Mouse (Mus musculus) forebrain, embryonic 12.5 days (tissue): ENCODE results near the gene Vmn1r86. TPM values are rescaled to one million over a fixed set of nuclear protein-coding genes. Genes with fewer than 3 reads are reported as not detected.
"Not testable (repeated sequence)": the region's sequence is repeated elsewhere in the genome, so short reads cannot be mapped to it uniquely, and the experiment has no call there.

Experiments
- ATAC-seq: fragments of 200-750 bp; cut with Nextera tagmentation; 2 replicates; pipeline ENCODE4 v1.8.0; 2017; ENCODE audit warnings: moderate TSS enrichment; ENCODE audit not compliant: low FRiP score
- H3K27ac ChIP-seq: fragments of 300-500 bp; sonication (generic); 2 replicates; pipeline ENCODE4 v1.5.1; 2016; ENCODE audit warnings: mild to moderate bottlenecking
- H3K27me3 ChIP-seq: fragments of 300-500 bp; sonication (generic); 2 replicates; pipeline ENCODE4 v1.6.1; 2016; ENCODE audit warnings: mild to moderate bottlenecking
- H3K36me3 ChIP-seq: fragments of 300-500 bp; sonication (generic); replicated peaks from 2 replicates; pipeline ENCODE4 v1.6.1; 2016; ENCODE audit warnings: mild to moderate bottlenecking
- H3K4me1 ChIP-seq: fragments of 300-500 bp; sonication (generic); 2 replicates; pipeline ENCODE4 v1.6.1; 2016
- H3K4me2 ChIP-seq: fragments of 300-500 bp; sonication (generic); 2 replicates; pipeline ENCODE4 v1.6.1; 2016; ENCODE audit warnings: mild to moderate bottlenecking, moderate library complexity
- H3K4me3 ChIP-seq: fragments of 300-500 bp; sonication (generic); replicated peaks from 2 replicates; pipeline ENCODE4 v1.5.1; 2016; ENCODE audit warnings: mild to moderate bottlenecking
- H3K9ac ChIP-seq: fragments of 300-500 bp; sonication (generic); 2 replicates; pipeline ENCODE4 v1.6.1; 2016; ENCODE audit warnings: mild to moderate bottlenecking
- H3K9me3 ChIP-seq: fragments of 300-500 bp; sonication (generic); 2 replicates; pipeline ENCODE4 v1.6.1; 2016
- WGBS: fragments of 180-500 bp; shearing (Covaris S2); methylation state at CpG from one replicate; pipeline ENCODE4 v1.1.7; 2016; 5-methylcytosine and 5-hydroxymethylcytosine counted together
- polyA plus RNA-seq: library from polyadenylated mRNA; unstranded; fragments of >200 nt; fragmentation: Nextera tagmentation; extraction: Ambion mirVana; gene quantifications from 2 replicates; pipeline ENCODE4 v1.2.1, GENCODE M21; 2016

Gene Vmn1r86
- not detected in 2 replicates for polyA plus RNA-seq

- no peaks in the 10 kb centered on the region for H3K4me1 ChIP-seq
- no peak within 1 kb of the TSS for H3K4me2 ChIP-seq
- H3K27me3 ChIP-seq, result no peaks in the 10 kb centered on the region
- no peak within 1 kb of the TSS for H3K27ac ChIP-seq
- no peak within 1 kb of the TSS for H3K9ac ChIP-seq
- no peaks in the 10 kb centered on the region for H3K9me3 ChIP-seq
- H3K36me3 ChIP-seq, result no peaks in the 10 kb centered on the region
- no peak within 1 kb of the TSS for H3K4me3 ChIP-seq
- no peak for ATAC-seq
These were observed at the start of gene Vmn1r86 for GRCm38 (mm10) chr7:13119817-13120216. Vmn1r86 (minus strand) TSS chr7:13119917.

- Histone ChIP-seq H3K9me3 (0 out of 2 replicates have a peak, but pooled peaks cover under 1% of the 10 kb centered on the region), H3K36me3 (no peaks in the 10 kb centered on the region), H3K27me3 (no peaks in the 10 kb centered on the region), H3K4me3 (no peak within 1 kb of the TSS), H3K4me1 (no peaks in the 10 kb centered on the region), H3K4me2 (no peak within 1 kb of the TSS), H3K9ac (no peak within 1 kb of the TSS), H3K27ac (no peak within 1 kb of the TSS)
- no peak for ATAC-seq
These were observed 39.6 kb upstream of the Vmn1r86 start, which contains the start of gene Vmn1r88 for GRCm38 (mm10) chr7:13159268-13159667. Vmn1r88 (plus strand) TSS chr7:13159568.

- H3K4me3 ChIP-seq, result no peak within 1 kb of the TSS
- H3K9me3 ChIP-seq, result no peaks in the 10 kb centered on the region
- H3K4me2 ChIP-seq, result no peak within 1 kb of the TSS
- no peaks in the 10 kb centered on the region for H3K36me3 ChIP-seq
- 68% methylated on average over 1 of the region's 1 CpGs for WGBS
- no peak for ATAC-seq
- H3K27me3 ChIP-seq, result no peaks in the 10 kb centered on the region
- no peak within 1 kb of the TSS for H3K27ac ChIP-seq
- no peak within 1 kb of the TSS for H3K9ac ChIP-seq
- no peaks in the 10 kb centered on the region for H3K4me1 ChIP-seq
These were observed 20.3 kb upstream of the Vmn1r86 start, which contains the start of gene Vmn1r87 for GRCm38 (mm10) chr7:13140057-13140456. Vmn1r87 (minus strand) TSS chr7:13140157.

GRCm38 (mm10) chr7:13137340-13137739, 17.6 kb upstream of the Vmn1r86 start:
- H3K4me1 ChIP-seq, result no peaks in the 10 kb centered on the region
- no peaks in the 10 kb centered on the region for H3K36me3 ChIP-seq
- H3K4me3 ChIP-seq, result no peak overlapping the region
- no peaks in the 10 kb centered on the region for H3K9me3 ChIP-seq
- no peak overlapping the region for H3K4me2 ChIP-seq
- no peak overlapping the region for H3K27ac ChIP-seq
- ATAC-seq, result no peak
- no peak overlapping the region for H3K9ac ChIP-seq
- no peaks in the 10 kb centered on the region for H3K27me3 ChIP-seq

GRCm38 (mm10) chr7:13131856-13132255, 12.1 kb upstream of the Vmn1r86 start:
- H3K4me3 ChIP-seq, result no peak overlapping the region
- H3K36me3 ChIP-seq, result no peaks in the 10 kb centered on the region
- no peak for ATAC-seq
- H3K27me3 ChIP-seq, result no peaks in the 10 kb centered on the region
- no peaks in the 10 kb centered on the region for H3K4me1 ChIP-seq
- H3K9ac ChIP-seq, result no peak overlapping the region
- no peak overlapping the region for H3K27ac ChIP-seq
- no peak overlapping the region for H3K4me2 ChIP-seq
- 88% methylated on average over 2 of the region's 2 CpGs for WGBS
- no peaks in the 10 kb centered on the region for H3K9me3 ChIP-seq

- 3% methylated on average over 22 of the region's 34 CpGs for whole genome bisulfite sequencing
- H3K27me3 ChIP-seq, H3K4me1 ChIP-seq, H3K27ac ChIP-seq, H3K9me3 ChIP-seq, H3K36me3 ChIP-seq, H3K9ac ChIP-seq: not testable (repeated sequence)
- Histone ChIP-seq H3K4me2 (peak overlapping the region; percentile 48), H3K4me3 (peak overlapping the region; percentile 27)
- ATAC-seq, result peak; percentile 91
These were observed 3.9 kb upstream of the Vmn1r86 start for GRCm38 (mm10) chr7:13123554-13124153.

GRCm38 (mm10) chr7:13095073-13095472, 24.6 kb downstream of the Vmn1r86 start, which contains the start of gene Vmn1r85:
Vmn1r85 (minus strand) TSS chr7:13095173.
- Histone ChIP-seq H3K27me3 (no peaks in the 10 kb centered on the region), H3K4me1 (no peaks in the 10 kb centered on the region), H3K27ac (no peak within 1 kb of the TSS), H3K4me3 (no peak within 1 kb of the TSS), H3K4me2 (no peak within 1 kb of the TSS), H3K9me3 (no peaks in the 10 kb centered on the region), H3K9ac (no peak within 1 kb of the TSS), H3K36me3 (no peaks in the 10 kb centered on the region)
- WGBS, result 58% methylated on average over 3 of the region's 3 CpGs
- no peak for ATAC-seq

GRCm38 (mm10) chr7:13072293-13072692, 47.4 kb downstream of the Vmn1r86 start:
- 56% methylated on average over 5 of the region's 5 CpGs for WGBS
- Histone ChIP-seq H3K27ac (no peak overlapping the region), H3K4me3 (no peak overlapping the region), H3K36me3 (no peaks in the 10 kb centered on the region), H3K9ac (no peak overlapping the region), H3K4me1 (no peaks in the 10 kb centered on the region), H3K27me3 (no peaks in the 10 kb centered on the region), H3K9me3 (no peaks in the 10 kb centered on the region), H3K4me2 (no peak overlapping the region)
- ATAC-seq, result no peak

- not testable (repeated sequence) for H3K4me3 ChIP-seq, ATAC-seq, H3K4me1 ChIP-seq, H3K4me2 ChIP-seq, H3K27ac ChIP-seq, H3K9ac ChIP-seq, H3K36me3 ChIP-seq, H3K27me3 ChIP-seq
- WGBS, result 59% methylated on average over 2 of the region's 2 CpGs
- H3K9me3 ChIP-seq, result 0 out of 2 replicates have a peak, but pooled peaks cover 12% of the 10 kb centered on the region
These were observed 56.3 kb downstream of the Vmn1r86 start for GRCm38 (mm10) chr7:13063399-13063798.

GRCm38 (mm10) chr7:13059536-13059935, 60.2 kb downstream of the Vmn1r86 start:
- no peak for ATAC-seq
- no peaks in the 10 kb centered on the region; the same call in 1 of the 2 replicates for H3K4me1 ChIP-seq
- H3K4me3 ChIP-seq, result no peak overlapping the region
- H3K36me3 ChIP-seq, result no peaks in the 10 kb centered on the region
- no peaks in the 10 kb centered on the region for H3K27me3 ChIP-seq
- H3K9ac ChIP-seq, result no peak overlapping the region
- 90% methylated on average over 9 of the region's 9 CpGs for WGBS
- H3K4me2 ChIP-seq, result no peak overlapping the region
- 0 out of 2 replicates have a peak, but pooled peaks cover 8% of the 10 kb centered on the region for H3K9me3 ChIP-seq
- no peak overlapping the region for H3K27ac ChIP-seq

GRCm38 (mm10) chr7:13056913-13057700, 62.6 kb downstream of the Vmn1r86 start:
- no peak overlapping the region for H3K4me3 ChIP-seq
- no peaks in the 10 kb centered on the region for H3K36me3 ChIP-seq
- 56% methylated on average over 8 of the region's 8 CpGs for WGBS
- H3K4me1 ChIP-seq, result peaks cover 6% of the 10 kb centered on the region; the same call in 1 of the 2 replicates
- no peaks in the 10 kb centered on the region for H3K27me3 ChIP-seq
- ATAC-seq, result no peak
- no peaks in the 10 kb centered on the region for H3K9me3 ChIP-seq
- H3K27ac ChIP-seq, result no peak overlapping the region
- no peak overlapping the region for H3K4me2 ChIP-seq
- H3K9ac ChIP-seq, result no peak overlapping the region

- peaks cover 6% of the 10 kb centered on the region; the same call in 1 of the 2 replicates for H3K4me1 ChIP-seq
- no peaks in the 10 kb centered on the region for H3K27me3 ChIP-seq
- peak within 1 kb of the TSS; percentile 59 for H3K4me2 ChIP-seq
- no peaks in the 10 kb centered on the region for H3K36me3 ChIP-seq
- H3K27ac ChIP-seq, result peak within 1 kb of the TSS; percentile 96
- H3K9me3 ChIP-seq, result no peaks in the 10 kb centered on the region
- ATAC-seq, result peak; percentile 95
- WGBS, result under 1% methylated on average over 41 of the region's 41 CpGs
- H3K9ac ChIP-seq, result peak within 1 kb of the TSS; percentile 64
- H3K4me3 ChIP-seq, result peak within 1 kb of the TSS; percentile 55
These were observed 65.3 kb downstream of the Vmn1r86 start, which contains the start of gene Mzf1 for GRCm38 (mm10) chr7:13054287-13055010. Mzf1 (minus strand) TSS chr7:13054764.
